Mouse (Mus musculus) left cerebral cortex, postnatal 10 days (tissue): ENCODE results near the gene Gm49318. TPM values are rescaled to one million over a fixed set of nuclear protein-coding genes. Genes with fewer than 3 reads are reported as not detected.

ENCODE experiments used
- DNase-seq, 2 experiments: peaks; one replicate each; pipeline ENCODE4 v3.0.0; 2021 to 2022; ENCODE audit warnings: low spot score in 2 of 2, mixed read lengths in 1 of 2; ENCODE audit errors: extremely low spot score in 1 of 2
- intact Hi-C: fragments of 180-260 bp; cut with DNase I; formaldehyde crosslinking; loops from one replicate; pipeline ENCODE4 v1.15.1; 2025
- total RNA-seq, 2 experiments: library from RNA; stranded (reverse); gene quantifications; 2 replicates each; pipeline ENCODE4 v1.2.3; 2021

Gene Gm49318
- under 1 TPM; 0.85 to 0.94 TPM for total RNA-seq

DNA sequence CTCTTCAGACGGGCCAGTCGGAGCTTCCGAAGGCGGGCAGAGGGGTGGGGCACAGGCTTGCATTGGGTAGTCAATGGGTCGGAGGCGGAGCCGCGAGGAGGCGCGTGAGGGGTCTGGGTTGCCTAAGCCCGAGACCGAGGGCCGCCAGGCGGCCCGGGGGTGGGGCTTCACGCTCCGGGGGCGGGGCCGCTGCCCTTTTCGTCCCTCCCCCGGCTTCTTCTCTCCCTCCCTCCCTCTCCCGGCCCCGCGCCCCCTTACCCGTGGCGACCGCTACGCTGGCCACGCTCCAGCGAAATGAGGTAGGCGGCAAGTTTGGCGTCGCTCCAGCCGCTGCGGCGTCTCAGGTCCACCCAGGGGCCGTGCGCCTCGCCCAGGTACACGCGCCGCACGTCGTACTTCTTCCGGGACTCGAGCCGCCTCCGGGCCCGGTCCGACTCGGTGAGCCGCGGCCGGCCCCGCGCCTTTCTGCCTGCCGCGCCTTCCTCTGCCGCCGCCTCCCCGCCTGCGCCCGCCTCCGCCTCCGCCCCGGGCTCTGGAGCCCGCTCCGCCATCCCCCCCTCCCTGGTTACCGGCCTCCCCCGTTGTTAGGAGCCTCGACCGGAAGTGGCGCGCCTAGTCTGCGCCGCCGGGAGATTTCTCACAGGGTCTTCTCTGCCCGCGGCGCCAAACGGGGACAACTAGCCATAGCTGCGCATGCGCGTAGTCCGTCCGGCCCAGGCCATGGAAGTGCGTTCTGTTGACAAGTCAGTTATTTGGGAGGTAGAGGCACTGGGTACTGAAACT lies at the start of gene Gm49318, which contains the start of gene Zfp653:
Gene Gm49318 (minus strand): TSS at position 469 of the 783 bp plus-strand sequence.
Gene Zfp653 (minus strand): TSS at position 586 of the 783 bp plus-strand sequence.
- peak; percentile 97 to 99 for DNase-seq
- intact Hi-C loops = no loop called here

GRCm38 (mm10) chr9:22119543-22119942 lies 48.5 kb upstream of the Gm49318 start:
- DNase-seq = no peak
- intact Hi-C loops = no loop called here

- peak; percentile 42 to 58 for DNase-seq
- intact Hi-C loops = no loop called here
These were observed 46.8 kb upstream of the Gm49318 start for GRCm38 (mm10) chr9:22117754-22118456.

- intact Hi-C loops = no loop called here
- DNase-seq = peak; percentile 94 to 95
These were observed 45.8 kb upstream of the Gm49318 start, which contains the start of gene Elof1 for GRCm38 (mm10) chr9:22116740-22117426. Gene Elof1, minus strand, starts transcription at chr9:22117172.

- intact Hi-C loops = no loop called here
These were observed 45.0 kb upstream of the Gm49318 start for GRCm38 (mm10) chr9:22116086-22116485.

DNA sequence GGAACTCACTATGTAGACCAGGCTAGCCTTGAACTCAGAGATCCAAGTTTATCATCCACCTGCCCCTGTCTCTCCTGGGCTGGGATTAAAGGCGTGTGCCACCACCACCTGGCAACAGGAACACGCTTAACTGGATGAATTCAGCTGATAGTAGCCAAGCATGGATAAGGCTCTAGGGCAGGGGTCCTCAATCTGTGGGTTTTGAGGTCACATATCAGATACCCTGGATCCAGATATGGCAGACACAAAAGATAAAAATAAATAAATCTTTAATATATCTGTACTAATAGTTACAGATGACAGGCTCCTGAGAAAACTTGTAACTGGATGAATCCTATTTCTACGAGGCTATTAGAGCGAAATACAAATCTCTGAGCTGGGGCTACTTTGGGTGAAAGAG lies 44.6 kb upstream of the Gm49318 start:
- intact Hi-C loops = no loop called here
- no peak for DNase-seq

More at GRCm38 (mm10) chr9:22116086-22116485, 45.0 kb upstream of the Gm49318 start:
- peak in 1 of 2 experiments; percentile 53 for DNase-seq

DNA sequence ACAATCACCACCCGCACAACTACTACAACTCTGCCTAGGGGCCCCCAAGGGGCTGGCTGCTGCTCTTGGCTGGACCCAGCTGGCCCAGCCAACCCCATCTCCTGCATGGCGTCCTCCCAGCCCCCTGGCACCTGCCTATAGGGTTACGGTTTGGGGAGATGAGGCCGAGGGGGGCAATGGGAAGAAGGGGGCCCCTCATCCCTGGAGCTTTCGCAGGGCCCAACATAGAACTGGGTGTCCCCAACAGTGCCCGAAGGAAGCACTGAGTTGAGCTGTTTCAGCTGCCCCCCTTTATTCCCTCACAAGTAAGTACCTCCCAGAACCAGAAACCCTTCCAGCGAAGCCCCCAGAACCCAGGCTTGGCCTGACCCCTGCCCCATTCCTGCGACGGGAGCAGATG lies 37.1 kb upstream of the Gm49318 start:
- intact Hi-C loops = no loop called here
- no peak for DNase-seq

GRCm38 (mm10) chr9:22099922-22100321 lies 28.9 kb upstream of the Gm49318 start:
- intact Hi-C loops = no loop called here

DNA sequence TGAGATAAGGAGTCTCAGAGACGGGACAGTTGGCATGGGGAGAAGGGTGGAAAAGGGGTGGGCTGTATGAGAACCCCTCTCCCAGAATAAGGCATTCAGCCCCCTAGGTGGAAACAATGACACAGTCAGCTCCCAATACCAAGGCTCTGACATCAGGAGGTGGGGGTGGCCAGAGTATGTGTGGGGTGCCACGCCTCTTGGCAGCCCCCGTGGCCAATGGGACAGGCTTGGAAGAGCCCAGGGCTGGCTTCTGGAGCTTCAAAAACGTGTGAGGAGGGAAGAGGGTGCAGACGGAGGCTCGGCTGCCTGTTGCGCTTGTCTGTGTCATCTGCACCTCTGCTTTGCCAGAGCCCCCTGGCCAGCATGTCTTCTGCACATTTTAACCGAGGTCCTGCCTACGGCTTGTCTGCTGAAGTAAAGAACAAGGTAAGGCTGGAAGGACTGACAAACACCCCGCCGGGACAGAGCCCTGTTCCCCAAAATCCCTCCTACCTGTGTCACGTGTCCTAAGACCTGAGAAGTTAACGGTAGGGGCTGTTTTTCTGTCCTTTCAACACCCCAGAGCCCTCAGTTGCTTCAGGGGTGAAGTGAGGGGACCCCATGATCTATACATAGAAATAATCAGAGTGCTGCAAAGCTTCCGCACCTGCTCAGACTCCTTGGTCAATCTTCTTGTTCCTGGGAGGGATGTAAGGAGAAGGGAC lies 28.1 kb upstream of the Gm49318 start, which contains the start of gene Cnn1:
Gene Cnn1 (plus strand): TSS at position 224 of the 704 bp plus-strand sequence.
- no peak for DNase-seq

More at GRCm38 (mm10) chr9:22099922-22100321, 28.9 kb upstream of the Gm49318 start:
- DNase-seq = no peak

DNA sequence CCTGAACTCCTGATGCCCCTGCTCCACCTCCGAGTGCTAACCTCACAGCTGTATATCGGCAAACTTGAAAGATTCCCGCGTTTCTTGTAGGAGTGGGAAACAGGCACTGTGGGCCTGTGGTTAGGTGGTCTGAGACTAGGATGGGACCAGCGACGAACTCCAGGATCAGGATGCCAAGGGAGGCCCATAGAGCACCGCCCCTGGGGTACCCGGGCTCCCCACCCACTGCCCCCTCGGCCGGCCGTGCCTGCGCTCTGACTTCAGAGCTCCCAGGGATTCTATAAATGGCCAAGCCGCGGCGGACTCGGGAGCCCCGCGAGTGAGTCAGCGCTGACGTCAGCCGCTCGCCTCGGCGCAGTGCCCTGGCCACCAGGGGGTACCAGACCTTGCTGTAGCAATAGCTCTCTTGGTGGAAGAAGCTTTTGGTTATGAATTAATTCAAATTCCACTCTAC lies 24.8 kb upstream of the Gm49318 start:
- intact Hi-C loops = no loop called here
- peak in 1 of 2 experiments; percentile 89 for DNase-seq

More for the DNA sequence above, 28.1 kb upstream of the Gm49318 start, which contains the start of gene Cnn1:
- intact Hi-C loops = no loop called here

- intact Hi-C loops = no loop called here
- DNase-seq = no peak
These were observed 21.7 kb upstream of the Gm49318 start for GRCm38 (mm10) chr9:22092746-22093145.

- no peak for DNase-seq
- intact Hi-C loops = no loop called here
These were observed 18.9 kb upstream of the Gm49318 start for GRCm38 (mm10) chr9:22089986-22090385.

GRCm38 (mm10) chr9:22089281-22089680 lies 18.2 kb upstream of the Gm49318 start:
- no peak for DNase-seq
- intact Hi-C loops = no loop called here

GRCm38 (mm10) chr9:22087034-22087618 lies 16.1 kb upstream of the Gm49318 start:
- DNase-seq = no peak
- intact Hi-C loops = no loop called here

DNA sequence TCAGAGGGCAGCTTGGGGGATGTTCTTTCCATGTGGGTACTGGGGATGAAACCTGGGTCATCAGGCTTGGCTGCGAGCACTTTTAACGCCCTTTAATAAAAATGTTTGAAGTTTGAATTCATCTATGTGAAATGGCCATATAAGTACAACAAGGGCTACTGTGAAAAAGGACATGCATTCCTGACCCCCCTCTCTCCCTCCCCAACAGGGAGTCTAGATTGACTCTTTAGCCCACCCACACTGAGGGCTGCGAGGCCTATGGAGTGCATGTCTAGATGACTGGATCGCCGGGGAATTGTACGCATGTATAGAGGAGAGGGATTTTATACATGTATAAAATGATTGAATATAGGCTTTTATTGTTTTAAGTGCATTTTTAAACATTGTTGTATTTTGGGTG lies 15.0 kb upstream of the Gm49318 start:
- DNase-seq = no peak
- intact Hi-C loops = no loop called here

GRCm38 (mm10) chr9:22085022-22085834 lies 14.2 kb upstream of the Gm49318 start, which contains the start of gene Ecsit:
Gene Ecsit, minus strand, starts transcription at chr9:22085438.
- intact Hi-C loops = no loop called here
- peak; percentile 94 to 97 for DNase-seq

GRCm38 (mm10) chr9:22084667-22085021 lies 13.6 kb upstream of the Gm49318 start:
- no peak for DNase-seq
- intact Hi-C loops = no loop called here
